Mouse (Mus musculus): ENCODE results near the gene Htr3a. TPM values are rescaled to one million over a fixed set of nuclear protein-coding genes. Genes with fewer than 3 reads are reported as not detected.

Gene Htr3a
- polyA plus RNA-seq, 3 experiments from 2014 or later, result not detected

Other genes starting within 250 kb of the Htr3a start
- not detected for gene Zbtb16, start 74.9 kb downstream of the Htr3a start, polyA plus RNA-seq (2017; shearing (Covaris generic))
- not detected for gene Htr3b, start 53.9 kb upstream of the Htr3a start, polyA plus RNA-seq (2017; shearing (Covaris generic))
- gene Usp28, start 74.3 kb upstream of the Htr3a start, polyA plus RNA-seq (2017; shearing (Covaris generic)), result 10 to 100 TPM; 23.7 to 41.2 (median 37.0) TPM
- gene Zw10, start 144.5 kb upstream of the Htr3a start, polyA plus RNA-seq (2017; shearing (Covaris generic)), result 10 to 100 TPM; 36.4 to 49.9 (median 44.9) TPM
- gene Tmprss5, start 170.2 kb upstream of the Htr3a start, polyA plus RNA-seq (2017; shearing (Covaris generic)), result not detected

Measured in inflammation-experienced regulatory T-cells, adult 6 months (primary cell).